Mouse (Mus musculus) ES-Bruce4 (cell line): ENCODE measurements around the gene Brpf3.

ENCODE experiments used
- CTCF ChIP-seq: IDR thresholded peaks from one replicate; pipeline ENCODE4 v1.8.1; 2011; ENCODE audit warnings: low read depth, low read length
- EP300 ChIP-seq: IDR thresholded peaks from 2 replicates; pipeline ENCODE4 v1.6.1; 2011; ENCODE audit warnings: low read depth, low read length; ENCODE audit not compliant: insufficient read depth
- POLR2A ChIP-seq: IDR thresholded peaks from one replicate; pipeline ENCODE4 v1.8.1; 2011; ENCODE audit warnings: low read length; ENCODE audit not compliant: insufficient read depth

- TF ChIP-seq CTCF, result no peak
- TF ChIP-seq POLR2A, result no peak
- TF ChIP-seq EP300, result no peak
Measured at GRCm38 (mm10) chr17:28856030-28856429, 55.1 kb downstream of the Brpf3 start.
